Mouse (Mus musculus): ENCODE data around the gene D430042O09Rik. TPM values are rescaled to one million over a fixed set of nuclear protein-coding genes. Genes with fewer than 3 reads are reported as not detected.

D430042O09Rik gene
- total RNA-seq, 2 experiments from 2014 or later = 11.2 to 13.5 TPM

GRCm38 (mm10) chr7:125786105-125786504 is 78.4 kb downstream of the D430042O09Rik start:
- intact Hi-C loops (cut with DNase I) = no loop called here
- no peak for DNase-seq (ENCODE audit: low spot score)

GRCm38 (mm10) chr7:125787046-125787445 is 79.4 kb downstream of the D430042O09Rik start:
- no peak for DNase-seq (ENCODE audit: low spot score)
- intact Hi-C loops (cut with DNase I) = no loop called here

GRCm38 (mm10) chr7:125790039-125790438 is 82.4 kb downstream of the D430042O09Rik start:
- no peak for DNase-seq (ENCODE audit: low spot score)
- intact Hi-C loops (cut with DNase I) = no loop called here

- intact Hi-C loops (cut with DNase I) = no loop called here
- DNase-seq (ENCODE audit: low spot score) = no peak
Observed at GRCm38 (mm10) chr7:125806571-125806970, 98.9 kb downstream of the D430042O09Rik start.

GRCm38 (mm10) chr7:125808210-125808609 is 100.5 kb downstream of the D430042O09Rik start:
- DNase-seq (ENCODE audit: low spot score) = no peak

GRCm38 (mm10) chr7:125812721-125813120 is 105.0 kb downstream of the D430042O09Rik start:
- no peak for DNase-seq (ENCODE audit: low spot score)
- intact Hi-C loops (cut with DNase I) = no loop called here

More at GRCm38 (mm10) chr7:125808210-125808609, 100.5 kb downstream of the D430042O09Rik start:
- intact Hi-C loops (cut with DNase I) = no loop called here

DNA sequence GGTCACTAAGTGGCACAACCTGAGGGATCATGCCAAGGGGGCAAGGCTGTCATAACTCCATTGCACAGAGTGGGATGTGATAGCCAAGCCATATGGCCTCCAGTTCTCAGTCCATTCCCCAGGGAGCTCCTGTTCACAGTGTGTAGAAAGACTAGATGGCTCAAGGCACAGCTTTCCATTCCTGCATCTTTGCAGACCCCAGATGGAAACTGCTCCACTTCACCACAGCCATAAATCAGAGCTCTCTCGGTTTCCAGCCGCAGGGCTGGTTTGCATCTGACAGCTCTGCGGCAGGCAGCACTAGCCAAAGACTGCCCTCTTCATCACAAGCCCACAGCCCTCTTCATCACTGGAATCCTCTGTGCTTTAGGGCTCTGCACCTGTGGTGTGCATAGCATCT is 108.0 kb downstream of the D430042O09Rik start:
- intact Hi-C loops (cut with DNase I) = loop anchor here (5.0 kb wide), 1 partner anchor 68 kb away; no protein-coding TSS in a partner anchor
- no peak for DNase-seq (ENCODE audit: low spot score)

DNA sequence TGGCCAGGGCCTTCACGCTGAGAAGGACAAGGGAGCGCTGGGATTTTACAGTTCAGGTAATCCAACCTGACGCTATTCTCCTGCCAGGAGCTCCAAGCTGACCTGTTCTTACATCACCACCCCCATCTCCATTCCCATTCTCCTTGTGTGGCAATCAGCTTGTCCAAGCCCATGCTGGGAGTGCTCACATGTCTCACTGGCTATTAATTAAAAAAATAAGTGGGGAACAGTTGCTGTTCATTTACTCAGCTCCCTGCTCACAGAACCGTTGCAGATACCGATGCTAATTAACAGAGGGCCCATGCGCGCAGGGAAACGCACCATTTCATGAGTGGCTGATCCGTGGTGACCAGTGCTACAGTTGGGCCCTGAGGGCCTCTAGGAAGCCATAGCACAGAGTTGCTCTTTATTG is 110.6 kb downstream of the D430042O09Rik start:
- intact Hi-C loops (cut with DNase I) = loop anchor here (5.0 kb wide), 1 partner anchor 71 kb away; no protein-coding TSS in a partner anchor
- DNase-seq (ENCODE audit: low spot score) = no peak

DNA sequence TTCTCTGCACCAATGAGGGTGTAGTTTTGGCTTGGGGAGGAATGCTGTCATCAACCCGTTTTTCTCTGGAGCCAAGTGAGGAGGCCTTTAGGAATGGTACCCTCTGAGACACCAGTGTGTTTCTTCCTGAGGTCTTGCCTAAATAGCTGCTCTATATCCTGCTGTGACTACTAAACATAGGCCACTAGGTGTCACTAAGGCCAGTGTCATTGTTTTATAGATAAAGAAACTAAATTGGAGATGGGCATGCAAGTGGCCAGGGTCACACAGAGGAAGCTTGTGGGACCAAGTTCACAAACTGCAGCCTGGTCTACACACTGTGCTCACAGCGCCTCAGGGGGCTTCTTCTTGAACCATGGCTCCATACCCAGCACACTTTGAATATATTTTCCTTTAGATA is 112.5 kb downstream of the D430042O09Rik start:
- no peak for DNase-seq (ENCODE audit: low spot score)
- intact Hi-C loops (cut with DNase I) = loop anchor here (2.0 to 10.0 kb wide), 2 partner anchors 205 to 269 kb away; no protein-coding TSS in a partner anchor

GRCm38 (mm10) chr7:125826425-125826824 is 118.7 kb downstream of the D430042O09Rik start:
- intact Hi-C loops (cut with DNase I) = loop anchor here (10.0 kb wide), 1 partner anchor 198 kb away; no protein-coding TSS in a partner anchor
- no peak for DNase-seq (ENCODE audit: low spot score)

GRCm38 (mm10) chr7:125826887-125827286 is 119.2 kb downstream of the D430042O09Rik start:
- intact Hi-C loops (cut with DNase I) = loop anchor here (10.0 kb wide), 1 partner anchor 198 kb away; no protein-coding TSS in a partner anchor

DNA sequence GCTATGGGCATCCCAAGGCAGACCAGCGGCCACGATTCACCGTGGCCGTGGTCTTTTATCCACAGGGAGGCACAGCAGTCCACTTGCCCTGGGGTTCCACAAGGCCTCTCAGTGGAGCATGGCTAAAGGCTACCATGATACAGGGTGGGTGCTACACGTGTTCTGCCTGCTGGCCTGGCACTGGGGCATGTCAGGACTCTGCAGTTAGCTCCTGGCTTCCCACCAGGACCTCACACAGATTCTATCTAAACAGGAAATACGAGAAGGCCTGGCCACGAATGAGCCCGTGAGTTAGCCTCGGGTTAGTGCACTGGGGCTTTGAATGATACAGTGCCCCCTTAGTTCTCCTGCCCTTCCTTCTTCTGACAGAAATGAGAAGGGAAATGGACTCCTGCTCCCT is 119.7 kb downstream of the D430042O09Rik start:
- no peak for DNase-seq (ENCODE audit: low spot score)
- intact Hi-C loops (cut with DNase I) = loop anchor here (10.0 kb wide), 1 partner anchor 197 kb away; no protein-coding TSS in a partner anchor

More at GRCm38 (mm10) chr7:125826887-125827286, 119.2 kb downstream of the D430042O09Rik start:
- DNase-seq (ENCODE audit: low spot score) = no peak

DNA sequence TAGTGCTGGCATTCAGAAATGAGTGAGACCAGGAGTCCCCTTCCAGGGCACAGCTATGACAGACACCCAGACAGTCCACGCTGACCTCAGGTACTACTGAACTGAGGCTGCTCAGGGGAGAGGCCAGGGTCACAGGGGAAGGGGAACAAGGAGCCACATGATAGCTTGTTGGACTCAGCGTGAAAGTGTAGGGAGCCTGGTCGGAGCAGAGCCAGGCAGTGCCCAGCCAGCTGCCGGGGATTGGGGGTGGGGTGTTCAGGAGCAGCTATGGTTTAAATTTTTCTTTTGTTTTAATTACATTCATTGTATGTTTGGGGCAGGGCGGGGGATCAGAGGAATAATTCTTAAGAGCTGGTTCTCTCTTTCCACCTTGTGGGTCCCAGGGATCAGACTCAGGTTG is 120.9 kb downstream of the D430042O09Rik start:
- intact Hi-C loops (cut with DNase I) = loop anchor here (10.0 kb wide), 1 partner anchor 196 kb away; no protein-coding TSS in a partner anchor
- no peak for DNase-seq (ENCODE audit: low spot score)

- DNase-seq (ENCODE audit: low spot score) = no peak
- intact Hi-C loops (cut with DNase I) = loop anchor here (10.0 kb wide), 1 partner anchor 196 kb away; no protein-coding TSS in a partner anchor
Observed at GRCm38 (mm10) chr7:125829121-125829666, 121.5 kb downstream of the D430042O09Rik start.

DNA sequence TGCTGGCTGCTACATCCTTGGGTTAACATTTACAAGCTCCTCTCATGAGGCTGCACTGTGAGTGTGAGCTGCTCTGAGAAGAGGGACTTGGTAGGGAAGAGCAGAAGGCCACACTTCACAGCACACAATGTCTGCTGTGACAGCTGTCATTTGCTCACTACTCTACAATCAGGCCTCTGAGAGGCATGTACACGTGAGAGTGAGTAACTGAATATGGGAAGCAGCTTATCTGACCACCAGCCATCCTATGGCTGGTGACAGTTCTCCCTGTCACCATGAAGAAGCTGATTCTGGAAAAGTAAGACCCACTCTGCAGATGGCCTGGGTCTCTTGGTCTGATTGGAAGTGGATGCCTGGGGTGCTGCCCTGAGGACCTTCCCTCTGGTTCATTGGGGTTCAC is 125.1 kb downstream of the D430042O09Rik start:
- intact Hi-C loops (cut with DNase I) = no loop called here
- no peak for DNase-seq (ENCODE audit: low spot score)

GRCm38 (mm10) chr7:125833471-125833870 is 125.8 kb downstream of the D430042O09Rik start:
- no peak for DNase-seq (ENCODE audit: low spot score)
- intact Hi-C loops (cut with DNase I) = no loop called here

GRCm38 (mm10) chr7:125838078-125838742 is 130.5 kb downstream of the D430042O09Rik start:
- intact Hi-C loops (cut with DNase I) = no loop called here
- DNase-seq (ENCODE audit: low spot score) = no peak

DNA sequence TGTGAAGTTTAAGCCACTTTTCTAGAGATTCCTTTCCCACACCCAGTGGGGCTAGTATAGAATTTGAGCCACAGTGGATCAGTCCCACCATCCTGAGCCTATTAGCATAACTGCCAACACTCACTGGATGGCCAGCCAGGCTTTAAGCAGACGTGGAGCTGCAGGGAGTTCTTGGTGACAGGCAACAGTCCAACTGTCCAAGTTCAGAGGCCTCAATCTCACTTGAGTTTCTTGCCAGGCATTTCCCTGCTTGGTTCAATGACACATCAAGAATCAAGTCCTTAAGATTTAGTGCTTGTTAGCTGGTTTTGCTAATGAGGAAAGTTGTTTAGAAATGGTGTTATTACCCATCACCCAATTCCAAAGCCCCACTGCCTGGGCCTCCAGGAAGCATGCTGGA is 137.9 kb downstream of the D430042O09Rik start:
- intact Hi-C loops (cut with DNase I) = no loop called here
- no peak for DNase-seq (ENCODE audit: low spot score)

- intact Hi-C loops (cut with DNase I) = no loop called here
- DNase-seq (ENCODE audit: low spot score) = no peak
Observed at GRCm38 (mm10) chr7:125846866-125847527, 139.3 kb downstream of the D430042O09Rik start.

DNA sequence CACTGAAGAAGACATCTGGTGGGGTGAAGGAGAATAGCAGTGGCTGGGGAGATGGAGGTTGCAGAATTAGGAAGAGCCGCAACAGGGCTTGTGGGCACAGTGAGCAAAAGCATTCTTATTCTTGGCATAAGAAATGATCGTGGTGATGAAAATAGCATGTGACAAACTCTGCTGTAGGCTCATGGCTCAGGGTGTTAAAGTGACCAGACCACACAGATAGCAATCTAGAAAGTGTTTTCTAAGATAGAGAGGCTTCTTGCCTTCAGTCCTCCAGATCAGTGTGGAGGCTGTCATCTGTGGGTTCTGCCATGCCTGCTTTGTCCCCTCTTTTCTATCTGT is 139.8 kb downstream of the D430042O09Rik start:
- DNase-seq (ENCODE audit: low spot score) = no peak
- intact Hi-C loops (cut with DNase I) = no loop called here

DNA sequence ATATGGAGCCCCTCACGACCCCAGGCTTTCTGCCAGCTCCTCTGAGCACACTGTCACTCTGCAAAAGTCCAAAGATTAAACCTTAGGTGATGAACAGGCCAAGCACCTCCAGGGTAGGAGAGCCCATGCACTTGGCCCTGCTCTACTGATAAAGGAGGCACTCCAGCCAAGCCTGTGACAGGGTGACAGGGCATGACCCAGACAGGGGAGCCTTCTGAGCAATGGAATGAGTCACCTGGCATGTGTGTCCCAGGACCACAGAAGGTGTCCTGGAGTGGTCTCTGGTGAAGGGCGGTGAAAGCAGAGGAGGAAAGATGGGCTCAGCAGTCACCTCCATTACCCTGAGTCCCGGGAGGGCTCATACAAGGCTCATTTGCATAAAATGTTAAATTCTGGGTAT is 151.9 kb downstream of the D430042O09Rik start:
- no peak for DNase-seq (ENCODE audit: low spot score)
- intact Hi-C loops (cut with DNase I) = no loop called here
